In the genomic region with DNA sequence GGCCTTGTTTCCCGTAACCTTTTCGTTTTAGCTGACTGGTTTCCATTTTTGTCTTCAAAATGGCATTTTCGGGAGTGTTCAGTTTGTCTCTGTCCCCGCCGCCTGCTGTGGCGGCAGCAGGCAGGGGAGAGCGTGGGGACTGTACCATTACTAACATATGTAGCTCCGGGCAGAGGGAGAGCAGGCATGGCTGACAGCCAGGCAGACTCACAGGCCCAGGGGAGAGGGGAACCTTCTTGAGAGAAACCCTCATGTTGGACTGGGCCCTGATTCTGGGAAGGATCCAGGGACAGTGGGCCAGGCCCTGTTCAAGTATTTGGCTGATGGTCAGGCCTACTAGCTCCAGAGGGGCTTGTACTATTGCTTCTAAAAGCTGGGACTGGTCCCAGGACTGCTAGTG, we compare ENCODE assay signal across 8 mouse cellular contexts.
DNase-seq lines count a peak whose midpoint lies in the region; ATAC-seq lines count a peak whose summit lies in the region.
"Had no signal": no experiment of that assay in that cellular context is flagged by ENCODE, and none has a peak within 500 bp of the region (broad histone marks: within the 10 kb centered on the region; RNA-seq: fewer than 3 reads in every experiment).

No protein-coding gene starts in this region.

- no peak overlapping the region for H3K9ac ChIP-seq in intestine, embryonic 16.5 days (ENCODE audit: low read depth, low read length)
- H3K9ac ChIP-seq in intestine, embryonic 15.5 days, result no peak overlapping the region
- H3K9ac ChIP-seq: liver, embryonic 13.5 days had no signal

- DNase-seq in cerebellum, postnatal 10 days, result peak; percentile 83 to 89
- peak; percentile 54 for DNase-seq in layer of hippocampus, adult 9-10 months (ENCODE audit: low spot score)
- DNase-seq in right cerebral cortex, postnatal 10 days (ENCODE audit: low spot score in 2 of 2), result peak; percentile 78 to 86
- no peak for DNase-seq in embryo, embryonic 9.5 days (ENCODE audit: extremely low spot score)
- DNase-seq: liver, embryonic 13.5 days had no signal

- no peak overlapping the region for H3K4me3 ChIP-seq in intestine, embryonic 16.5 days (ENCODE audit: low read length)
- H3K4me3 ChIP-seq in intestine, embryonic 15.5 days (replicated peaks), result no peak overlapping the region
- H3K4me3 ChIP-seq: liver, embryonic 13.5 days had no signal

- no peak for ATAC-seq in intestine, embryonic 16.5 days
- no peak for ATAC-seq in intestine, embryonic 15.5 days
- no peak for ATAC-seq in megakaryocyte progenitor cell, adult 5-6 weeks (replicated peaks; ENCODE audit: poor library complexity)

- H3K27me3 ChIP-seq in intestine, embryonic 16.5 days (replicated peaks; ENCODE audit: control insufficient read depth, insufficient read depth, low read length), result no peaks in the 10 kb centered on the region
- H3K27me3 ChIP-seq in intestine, embryonic 15.5 days (replicated peaks), result no peaks in the 10 kb centered on the region

- 72% methylated on average over 8 of the region's 8 CpGs for WGBS in intestine, embryonic 16.5 days
- 81% methylated on average over 8 of the region's 8 CpGs for WGBS in intestine, embryonic 15.5 days

- no peaks in the 10 kb centered on the region for H3K9me3 ChIP-seq in intestine, embryonic 16.5 days (ENCODE audit: control insufficient read depth, low read length)
- no peaks in the 10 kb centered on the region for H3K9me3 ChIP-seq in intestine, embryonic 15.5 days
- H3K9me3 ChIP-seq: liver, embryonic 13.5 days had no signal

- 0 out of 2 replicates have a peak, but pooled peaks cover 3% of the 10 kb centered on the region for H3K4me1 ChIP-seq in intestine, embryonic 16.5 days (ENCODE audit: control insufficient read depth, insufficient read depth, low read length)
- H3K4me1 ChIP-seq in intestine, embryonic 15.5 days (replicated peaks), result no peaks in the 10 kb centered on the region
- H3K4me1 ChIP-seq: liver, embryonic 13.5 days had no signal

- no peak overlapping the region for H3K4me2 ChIP-seq in intestine, embryonic 16.5 days (ENCODE audit: low read depth, low read length)
- no peak overlapping the region for H3K4me2 ChIP-seq in intestine, embryonic 15.5 days (replicated peaks)
- H3K4me2 ChIP-seq: liver, embryonic 13.5 days had no signal

- no peaks in the 10 kb centered on the region for H3K36me3 ChIP-seq in intestine, embryonic 16.5 days (ENCODE audit: control insufficient read depth, insufficient read depth, low read length)
- no peaks in the 10 kb centered on the region for H3K36me3 ChIP-seq in intestine, embryonic 15.5 days
- H3K36me3 ChIP-seq: liver, embryonic 13.5 days had no signal

- 0 out of 2 replicates have a peak overlapping the region, but pooled peaks have one; percentile 6 for H3K27ac ChIP-seq in intestine, embryonic 16.5 days (ENCODE audit: low read length)
- H3K27ac ChIP-seq in intestine, embryonic 15.5 days, result no peak overlapping the region
- H3K27ac ChIP-seq: liver, embryonic 13.5 days had no signal
